Comparison of ENCODE assay signal across 16 mouse cellular contexts in the genomic region with DNA sequence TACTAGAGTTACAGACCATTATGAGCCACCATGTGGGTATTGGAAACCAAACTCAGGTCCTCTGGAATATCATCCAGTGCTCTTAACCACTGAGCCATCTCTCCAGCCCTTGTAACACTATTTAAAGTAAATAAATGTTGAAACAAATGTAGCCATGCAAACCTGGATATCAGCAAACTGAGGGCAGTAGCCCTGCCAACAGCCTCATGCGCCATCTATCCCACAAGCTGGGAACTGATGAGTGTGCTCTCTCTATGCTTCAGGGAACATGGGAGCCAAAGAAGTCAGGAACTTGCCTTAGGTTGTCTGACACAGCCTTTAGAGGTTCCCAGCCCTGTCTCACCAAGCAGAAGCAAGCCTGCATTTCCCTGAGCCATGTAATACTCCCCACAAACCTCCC. TPM values are rescaled to one million over a fixed set of nuclear protein-coding genes. Genes with fewer than 3 reads are reported as not detected.
A peak's percentile ranks its signal among the peaks of the same experiment; 100 is the strongest.
DNase-seq lines count a peak whose midpoint lies in the region; ATAC-seq and TF ChIP-seq lines count a peak whose summit lies in the region.
"Had no signal": no experiment of that assay in that cellular context is flagged by ENCODE, and none has a peak within 500 bp of the region (broad histone marks: within the 10 kb centered on the region; RNA-seq: fewer than 3 reads in every experiment).

No protein-coding gene starts in this region.

- TF ChIP-seq POLR2A in cerebellum, adult 2 months (IDR thresholded peaks at IDR 0.05; ENCODE audit: borderline replicate concordance, insufficient read depth, low read length) = no peak
- no peak for TF ChIP-seq POLR2A in kidney, adult 2 months (IDR thresholded peaks at IDR 0.05; ENCODE audit: low read depth, low read length)
- TF ChIP-seq POLR2A in lung, adult 2 months (IDR thresholded peaks at IDR 0.05; ENCODE audit: borderline replicate concordance, extremely low read depth, low read depth, low read length) = no peak

- no peak overlapping the region for H3K4me2 ChIP-seq in kidney, embryonic 16.5 days (replicated peaks; ENCODE audit: low read depth, low read length)
- H3K4me2 ChIP-seq: embryonic facial prominence, embryonic 15.5 days; heart, embryonic 12.5 days; liver, embryonic 15.5 days had no signal

- H3K4me1 ChIP-seq in cerebellum, adult 2 months (ENCODE audit: control insufficient read depth, insufficient read depth, low read length) = no peaks in the 10 kb centered on the region
- H3K4me1 ChIP-seq in kidney, adult 2 months (ENCODE audit: control insufficient read depth, insufficient read depth, low read length) = no peaks in the 10 kb centered on the region
- H3K4me1 ChIP-seq in kidney, embryonic 16.5 days (ENCODE audit: insufficient read depth, low read length) = no peaks in the 10 kb centered on the region
- no peaks in the 10 kb centered on the region for H3K4me1 ChIP-seq in lung, adult 2 months (ENCODE audit: control insufficient read depth, insufficient read depth, low read length)
- H3K4me1 ChIP-seq: embryonic facial prominence, embryonic 15.5 days; heart, embryonic 12.5 days; hindbrain, embryonic 10.5 days; liver, embryonic 15.5 days had no signal

- peak; percentile 25; the same call in 1 of the 2 replicates for TF ChIP-seq CTCF in cerebellum, adult 2 months (IDR thresholded peaks at IDR 0.05; ENCODE audit: borderline replicate concordance, insufficient read depth, low read depth, low read length)
- peak; percentile 78 for TF ChIP-seq CTCF in kidney, adult 2 months (conservative IDR thresholded peaks at IDR 0.05; ENCODE audit: insufficient read depth, insufficient read length, low read depth, low read length)
- TF ChIP-seq CTCF in lung, adult 2 months (IDR thresholded peaks at IDR 0.05; ENCODE audit: insufficient read depth, low read length) = peak; percentile 50; the same call in 1 of the 2 replicates

- H3K36me3 ChIP-seq in kidney, adult 2 months (ENCODE audit: control insufficient read depth, insufficient read depth, low read length) = no peaks in the 10 kb centered on the region
- no peaks in the 10 kb centered on the region for H3K36me3 ChIP-seq in kidney, embryonic 16.5 days (ENCODE audit: insufficient read depth, low read length)
- H3K36me3 ChIP-seq: embryonic facial prominence, embryonic 15.5 days; heart, embryonic 12.5 days; hindbrain, embryonic 10.5 days; liver, embryonic 15.5 days had no signal

- no peak overlapping the region for H3K9ac ChIP-seq in kidney, embryonic 16.5 days (replicated peaks; ENCODE audit: low read length)
- H3K9ac ChIP-seq: embryonic facial prominence, embryonic 15.5 days; heart, embryonic 12.5 days; liver, embryonic 15.5 days had no signal

- H3K27me3 ChIP-seq in cerebellum, adult 2 months (ENCODE audit: control insufficient read depth, insufficient read depth, low read length) = no peaks in the 10 kb centered on the region
- H3K27me3 ChIP-seq in kidney, adult 2 months (replicated peaks; ENCODE audit: control insufficient read depth, insufficient read depth, low read length) = no peaks in the 10 kb centered on the region
- H3K27me3 ChIP-seq in kidney, embryonic 16.5 days (ENCODE audit: insufficient read depth, low read length) = no peaks in the 10 kb centered on the region
- H3K27me3 ChIP-seq: embryonic facial prominence, embryonic 15.5 days; heart, embryonic 12.5 days; liver, embryonic 15.5 days had no signal

- no peak for ATAC-seq in kidney, embryonic 16.5 days (ENCODE audit: low FRiP score, low TSS enrichment)
- ATAC-seq: forebrain, embryonic 14.5 days had no signal

- H3K9me3 ChIP-seq in kidney, embryonic 16.5 days (ENCODE audit: low read length) = peaks cover 5% of the 10 kb centered on the region; the same call in 1 of the 2 replicates
- H3K9me3 ChIP-seq: embryonic facial prominence, embryonic 15.5 days; liver, embryonic 15.5 days had no signal

- no peak overlapping the region for H3K4me3 ChIP-seq in cerebellum, adult 2 months (replicated peaks; ENCODE audit: insufficient read depth, low read depth, low read length)
- H3K4me3 ChIP-seq in kidney, adult 2 months (ENCODE audit: insufficient read depth, low read depth, low read length) = no peak overlapping the region
- no peak overlapping the region for H3K4me3 ChIP-seq in kidney, embryonic 16.5 days (ENCODE audit: low read length)
- H3K4me3 ChIP-seq in lung, adult 2 months (replicated peaks; ENCODE audit: extremely low read depth, low read depth, low read length) = no peak overlapping the region
- H3K4me3 ChIP-seq: embryonic facial prominence, embryonic 15.5 days; heart, embryonic 12.5 days; hindbrain, embryonic 10.5 days; liver, embryonic 15.5 days had no signal

- DNase-seq in cerebellum, adult 2 months = no peak
- no peak for DNase-seq in cerebellum, adult 18-20 months
- peak; percentile 57 for DNase-seq in kidney, adult 2 months
- no peak for DNase-seq in lung, adult 2 months
- DNase-seq in lung, postnatal 25 days (ENCODE audit: low spot score) = no peak
- peak; percentile 49 for DNase-seq in kidney, postnatal 25 days
- no peak for DNase-seq in cerebellum, postnatal 4 days (ENCODE audit: low spot score in 2 of 2)
- DNase-seq: adrenal gland, postnatal 10 days; gastrocnemius, postnatal 10 days; right cerebral cortex, adult 18-20 months had no signal

- no peak overlapping the region for H3K27ac ChIP-seq in cerebellum, adult 2 months (ENCODE audit: insufficient read depth, low read length)
- no peak overlapping the region for H3K27ac ChIP-seq in kidney, adult 2 months (ENCODE audit: insufficient read depth, low read depth, low read length)
- H3K27ac ChIP-seq in kidney, embryonic 16.5 days (ENCODE audit: low read length) = no peak overlapping the region
- H3K27ac ChIP-seq: embryonic facial prominence, embryonic 15.5 days; hindbrain, embryonic 10.5 days; liver, embryonic 15.5 days had no signal

- 90% methylated on average over 1 of the region's 1 CpGs for WGBS in cerebellum, adult 2 months
- WGBS in kidney, adult 2 months = 50% methylated on average over 1 of the region's 1 CpGs
- WGBS in kidney, embryonic 16.5 days = 63% methylated on average over 1 of the region's 1 CpGs
- WGBS in lung, adult 2 months = 68% methylated on average over 1 of the region's 1 CpGs

RNA-seq across cellular contexts. Expression of gene Spns3, which starts 18.7 kb away (rescaled TPM):
- polyA plus RNA-seq in cerebellum, adult 2 months (2012; rRNA removed) = 0.63 and 0.84 TPM in 2 replicates
- 8.9 and 9.4 TPM in 2 replicates for polyA plus RNA-seq in kidney, adult 2 months (2012; rRNA removed)
- 0.27 and 0.32 TPM in 2 replicates for polyA plus RNA-seq in kidney, embryonic 16.5 days (2015; fragmentation: Nextera tagmentation; extraction: Ambion mirVana)
- polyA plus RNA-seq in lung, adult 2 months (2012; rRNA removed) = 1.1 and 1.4 TPM in 2 replicates

RNA-seq across cellular contexts. Expression of gene Spns2, which starts 41.9 kb away (rescaled TPM):
- polyA plus RNA-seq in cerebellum, adult 2 months (2012; rRNA removed) = 55.3 and 59.5 TPM in 2 replicates
- polyA plus RNA-seq in kidney, adult 2 months (2012; rRNA removed) = 102 TPM in 2 replicates
- polyA plus RNA-seq in kidney, embryonic 16.5 days (2015; fragmentation: Nextera tagmentation; extraction: Ambion mirVana) = 2.5 and 3.3 TPM in 2 replicates
- 103 and 126 TPM in 2 replicates for polyA plus RNA-seq in lung, adult 2 months (2012; rRNA removed)

Comparison
In these comparisons a context has a peak if more than half of its experiments do, and no peak if none do; other contexts are left out.
1. RNA of gene Spns2, which starts 41.9 kb away (polyA plus RNA-seq): 103 to 126 TPM in lung, adult 2 months, 102 TPM in kidney, adult 2 months and 55.3 to 59.5 TPM in cerebellum, adult 2 months; 2.5 to 3.3 TPM in kidney, embryonic 16.5 days; every median in the first group is over 10 times any median in the second.
2. DNase-seq: peak in kidney, adult 2 months (single experiment) and kidney, postnatal 25 days (2 of 2); none in cerebellum, adult 2 months (0 of 2), cerebellum, adult 18-20 months (0 of 2), lung, adult 2 months (single experiment), lung, postnatal 25 days (single experiment) and cerebellum, postnatal 4 days (0 of 2).
3. CTCF ChIP-seq: peak in every context shown above with its lines; median percentile 78 in kidney, adult 2 months; 50 in lung, adult 2 months; 25 in cerebellum, adult 2 months.